Mouse (Mus musculus): Measurements from ENCODE around the gene Gm9376. TPM values are rescaled to one million over a fixed set of nuclear protein-coding genes. Genes with fewer than 3 reads are reported as not detected.

Gm9376 gene
- polyA plus RNA-seq, 1 experiment from 2014 or later, result not detected

- H3K27ac ChIP-seq, result no peak within 1 kb of the TSS
- DNase-seq (no peak), ATAC-seq (ENCODE audit: low read depth) (peak; percentile 59; the same call in 1 of the 2 replicates)
- H3K4me3 ChIP-seq (replicated peaks), result peak within 1 kb of the TSS; percentile 48
- under 1% methylated on average over 34 of the region's 34 CpGs for WGBS (ENCODE audit: insufficient replicate concordance)
- H3K27me3 ChIP-seq, result peaks cover 86% of the 10 kb centered on the region
- peak within 1 kb of the TSS; percentile 66 for H3K4me2 ChIP-seq
- H3K9ac ChIP-seq, result no peak within 1 kb of the TSS
- H3K9me3 ChIP-seq (replicated peaks), result no peaks in the 10 kb centered on the region
- peaks cover 23% of the 10 kb centered on the region for H3K4me1 ChIP-seq (replicated peaks)
- no peaks in the 10 kb centered on the region for H3K36me3 ChIP-seq
Observed at GRCm38 (mm10) chr14:118236886-118237289, 29.9 kb upstream of the Gm9376 start, which contains the start of gene Sox21. TSS of gene Sox21 (minus strand) at chr14:118237030.

GRCm38 (mm10) chr14:118237786-118238185 is 29.0 kb upstream of the Gm9376 start:
- no peaks in the 10 kb centered on the region for H3K9me3 ChIP-seq (replicated peaks)
- no peak overlapping the region for H3K4me3 ChIP-seq (replicated peaks)
- DNase-seq, result no peak
- H3K27me3 ChIP-seq, result peaks cover 77% of the 10 kb centered on the region
- ATAC-seq (ENCODE audit: low read depth), result no peak
- H3K4me1 ChIP-seq (replicated peaks), result peaks cover 23% of the 10 kb centered on the region
- no peak overlapping the region for H3K27ac ChIP-seq
- no peak overlapping the region for H3K9ac ChIP-seq
- no peak overlapping the region for H3K4me2 ChIP-seq
- H3K36me3 ChIP-seq, result no peaks in the 10 kb centered on the region
- WGBS (ENCODE audit: insufficient replicate concordance), result 9% methylated on average over 6 of the region's 6 CpGs

- H3K27ac ChIP-seq, result no peak overlapping the region
- 11% methylated on average over 8 of the region's 8 CpGs for WGBS (ENCODE audit: insufficient replicate concordance)
- peaks cover 63% of the 10 kb centered on the region for H3K27me3 ChIP-seq
- no peak overlapping the region for H3K9ac ChIP-seq
- no peaks in the 10 kb centered on the region; the same call in 1 of the 2 replicates for H3K9me3 ChIP-seq (replicated peaks)
- no peak overlapping the region for H3K4me3 ChIP-seq (replicated peaks)
- no peak overlapping the region for H3K4me2 ChIP-seq
- H3K36me3 ChIP-seq, result no peaks in the 10 kb centered on the region
- peaks cover 23% of the 10 kb centered on the region for H3K4me1 ChIP-seq (replicated peaks)
- ATAC-seq (ENCODE audit: low read depth), result no peak
- no peak for DNase-seq
Observed at GRCm38 (mm10) chr14:118239351-118239750, 27.4 kb upstream of the Gm9376 start.

- Histone ChIP-seq H3K36me3 (no peaks in the 10 kb centered on the region), H3K9ac (no peak overlapping the region), H3K4me2 (no peak overlapping the region), H3K4me1 (replicated peaks) (peaks cover 7% of the 10 kb centered on the region; the same call in 1 of the 2 replicates), H3K4me3 (replicated peaks) (no peak overlapping the region), H3K27ac (no peak overlapping the region), H3K9me3 (replicated peaks) (no peaks in the 10 kb centered on the region; the same call in 1 of the 2 replicates), H3K27me3 (peaks cover 42% of the 10 kb centered on the region)
- ATAC-seq (ENCODE audit: low read depth), result no peak
- 10% methylated on average over 2 of the region's 2 CpGs for WGBS (ENCODE audit: insufficient replicate concordance)
- DNase-seq, result no peak
Observed at GRCm38 (mm10) chr14:118241416-118241815, 25.3 kb upstream of the Gm9376 start.

- ATAC-seq (ENCODE audit: low read depth), result no peak
- Histone ChIP-seq H3K4me2 (no peak overlapping the region), H3K9ac (no peak overlapping the region), H3K36me3 (no peaks in the 10 kb centered on the region), H3K4me1 (replicated peaks) (no peaks in the 10 kb centered on the region), H3K27ac (no peak overlapping the region), H3K4me3 (replicated peaks) (no peak overlapping the region), H3K9me3 (replicated peaks) (no peaks in the 10 kb centered on the region), H3K27me3 (0 out of 2 replicates have a peak, but pooled peaks cover 1% of the 10 kb centered on the region)
- DNase-seq, result no peak
- WGBS (ENCODE audit: insufficient replicate concordance), result 73% methylated on average over 6 of the region's 6 CpGs
Observed at GRCm38 (mm10) chr14:118253381-118253780, 13.4 kb upstream of the Gm9376 start.

- ATAC-seq (ENCODE audit: low read depth), result no peak
- H3K36me3 ChIP-seq, result no peaks in the 10 kb centered on the region
- 50% methylated on average over 4 of the region's 4 CpGs for WGBS (ENCODE audit: insufficient replicate concordance)
Observed at GRCm38 (mm10) chr14:118268849-118269248, 2.1 kb downstream of the Gm9376 start.

GRCm38 (mm10) chr14:118272594-118273555 is 6.1 kb downstream of the Gm9376 start:
- Histone ChIP-seq H3K4me3 (replicated peaks) (no peak overlapping the region), H3K4me2 (no peak overlapping the region), H3K27ac (no peak overlapping the region), H3K36me3 (no peaks in the 10 kb centered on the region), H3K9me3 (replicated peaks) (no peaks in the 10 kb centered on the region), H3K4me1 (replicated peaks) (no peaks in the 10 kb centered on the region), H3K9ac (no peak overlapping the region), H3K27me3 (no peaks in the 10 kb centered on the region)
- 45% methylated on average over 6 of the region's 6 CpGs for WGBS (ENCODE audit: insufficient replicate concordance)
- no peak for ATAC-seq (ENCODE audit: low read depth)
- no peak for DNase-seq

More at GRCm38 (mm10) chr14:118268849-118269248, 2.1 kb downstream of the Gm9376 start:
- Histone ChIP-seq H3K27me3 (no peaks in the 10 kb centered on the region), H3K4me2 (no peak overlapping the region), H3K4me3 (replicated peaks) (no peak overlapping the region), H3K4me1 (replicated peaks) (no peaks in the 10 kb centered on the region), H3K27ac (no peak overlapping the region), H3K9ac (no peak overlapping the region), H3K9me3 (replicated peaks) (no peaks in the 10 kb centered on the region)
- DNase-seq, result no peak

GRCm38 (mm10) chr14:118277704-118278498 is 11.1 kb downstream of the Gm9376 start:
- Histone ChIP-seq H3K27me3 (no peaks in the 10 kb centered on the region), H3K4me2 (no peak overlapping the region), H3K9me3 (replicated peaks) (peaks cover 9% of the 10 kb centered on the region; the same call in 1 of the 2 replicates), H3K4me1 (replicated peaks) (no peaks in the 10 kb centered on the region), H3K27ac (no peak overlapping the region), H3K9ac (no peak overlapping the region), H3K4me3 (replicated peaks) (no peak overlapping the region), H3K36me3 (no peaks in the 10 kb centered on the region)
- DNase-seq (no peak), ATAC-seq (ENCODE audit: low read depth) (peak; percentile 62; the same call in 1 of the 2 replicates)
- 67% methylated on average over 7 of the region's 7 CpGs for WGBS (ENCODE audit: insufficient replicate concordance)

GRCm38 (mm10) chr14:118282272-118282671 is 15.5 kb downstream of the Gm9376 start:
- H3K9ac ChIP-seq, result no peak overlapping the region
- H3K27ac ChIP-seq, result no peak overlapping the region
- H3K4me1 ChIP-seq (replicated peaks), result no peaks in the 10 kb centered on the region
- no peak overlapping the region for H3K4me3 ChIP-seq (replicated peaks)
- no peak overlapping the region for H3K4me2 ChIP-seq
- H3K9me3 ChIP-seq (replicated peaks), result peaks cover 9% of the 10 kb centered on the region; the same call in 1 of the 2 replicates
- WGBS (ENCODE audit: insufficient replicate concordance), result 86% methylated on average over 3 of the region's 3 CpGs
- ATAC-seq (ENCODE audit: low read depth) (no peak), DNase-seq (no peak)
- no peaks in the 10 kb centered on the region for H3K36me3 ChIP-seq
- H3K27me3 ChIP-seq, result no peaks in the 10 kb centered on the region

- H3K4me2 ChIP-seq, result no peak overlapping the region
- no peaks in the 10 kb centered on the region for H3K36me3 ChIP-seq
- H3K9ac ChIP-seq, result no peak overlapping the region
- no peak for DNase-seq
- no peak overlapping the region for H3K27ac ChIP-seq
- no peaks in the 10 kb centered on the region for H3K27me3 ChIP-seq
- H3K4me3 ChIP-seq (replicated peaks), result no peak overlapping the region
- H3K4me1 ChIP-seq (replicated peaks), result no peaks in the 10 kb centered on the region
- H3K9me3 ChIP-seq (replicated peaks), result peaks cover 9% of the 10 kb centered on the region; the same call in 1 of the 2 replicates
- WGBS (ENCODE audit: insufficient replicate concordance), result 65% methylated on average over 14 of the region's 14 CpGs
- ATAC-seq (ENCODE audit: low read depth), result no peak
Observed at GRCm38 (mm10) chr14:118282917-118283316, 16.2 kb downstream of the Gm9376 start.

GRCm38 (mm10) chr14:118286096-118286495 is 19.3 kb downstream of the Gm9376 start:
- ATAC-seq (ENCODE audit: low read depth), result no peak
- Histone ChIP-seq H3K36me3 (no peaks in the 10 kb centered on the region), H3K27me3 (no peaks in the 10 kb centered on the region), H3K4me2 (no peak overlapping the region), H3K27ac (no peak overlapping the region), H3K4me3 (replicated peaks) (no peak overlapping the region), H3K9me3 (replicated peaks) (no peaks in the 10 kb centered on the region), H3K9ac (no peak overlapping the region), H3K4me1 (replicated peaks) (no peaks in the 10 kb centered on the region)
- DNase-seq, result no peak
- 72% methylated on average over 2 of the region's 2 CpGs for WGBS (ENCODE audit: insufficient replicate concordance)

Measured in liver, embryonic 13.5 days (tissue).